Mouse (Mus musculus): ENCODE measurements at regions not wholly inside any gene's neighbourhood (a gene's known extent, or its start where the extent isn't known, plus 50 kb on each side); places are given as distances from the start of the nearest gene placed in this dataset.

DNA sequence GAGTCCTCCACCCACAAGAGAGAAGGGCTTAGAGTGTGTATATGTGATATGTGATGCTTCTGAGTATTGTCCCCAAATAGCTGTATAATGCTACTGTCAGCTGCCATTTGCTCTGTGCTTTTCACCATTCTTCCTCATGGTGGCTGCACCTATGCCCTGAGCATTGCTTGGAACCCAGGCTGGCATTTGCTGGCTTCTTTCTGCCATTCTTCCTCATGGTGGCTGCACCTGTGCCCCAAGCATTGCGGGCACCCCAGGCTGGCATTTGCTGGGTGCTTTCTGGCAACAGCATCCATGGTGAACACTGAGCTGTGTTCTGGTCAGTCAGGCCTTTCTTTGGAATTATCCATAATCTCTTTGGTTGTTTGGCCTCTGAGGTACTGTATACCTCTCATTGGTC, 66.9 kb upstream of the Prickle1 start:
- Histone ChIP-seq H3K27ac (ENCODE audit: control insufficient read depth, low read depth, low read length) (no peak overlapping the region), H3K9me3 (replicated peaks; ENCODE audit: insufficient read depth, low read length) (no peaks in the 10 kb centered on the region), H3K4me1 (ENCODE audit: control insufficient read depth in 1 of 2, insufficient read depth in 2 of 2, low read length in 2 of 2) (no peaks in the 10 kb centered on the region), H3K27me3 (ENCODE audit: control insufficient read depth in 1 of 2, insufficient read depth in 2 of 2, low read length in 2 of 2) (no peaks in the 10 kb centered on the region), H3K4me3 (ENCODE audit: control insufficient read depth in 1 of 2, insufficient read depth in 1 of 2, low read depth in 2 of 2, low read length in 2 of 2) (no peak overlapping the region), H3K79me2 (ENCODE audit: control insufficient read depth, insufficient read depth, low read length, poor library complexity) (no peaks in the 10 kb centered on the region), H3K36me3 (ENCODE audit: control insufficient read depth in 1 of 2, insufficient read depth in 2 of 2, low read length in 2 of 2) (no peaks in the 10 kb centered on the region), H3K9ac (ENCODE audit: control insufficient read depth, low read depth, low read length, poor library complexity, severe bottlenecking) (no peak overlapping the region)
- no peak for TF ChIP-seq SMC3 (IDR thresholded peaks at IDR 0.05; ENCODE audit: low read depth, low read length)
- TF ChIP-seq MAZ (IDR thresholded peaks at IDR 0.05; ENCODE audit: low read depth, low read length) = no peak
- no peak for TF ChIP-seq BHLHE40 (IDR thresholded peaks at IDR 0.05; ENCODE audit: borderline replicate concordance, low read depth, low read length)
- no peak for TF ChIP-seq POLR2AphosphoS2 (IDR thresholded peaks at IDR 0.05; ENCODE audit: low read length)
- no peak for TF ChIP-seq MXI1 (IDR thresholded peaks at IDR 0.05; ENCODE audit: low read depth, low read length)
- TF ChIP-seq USF2 (IDR thresholded peaks at IDR 0.05; ENCODE audit: borderline replicate concordance in 1 of 2, insufficient read depth in 1 of 2, low read depth in 1 of 2, low read length in 2 of 2) = no peak
- TF ChIP-seq ELF1 (IDR thresholded peaks at IDR 0.05; ENCODE audit: low read depth, low read length) = no peak
- no peak for TF ChIP-seq ZMIZ1 (IDR thresholded peaks at IDR 0.05; ENCODE audit: low read depth, low read length)
- no peak for TF ChIP-seq NELFE (IDR thresholded peaks at IDR 0.05; ENCODE audit: low read depth, low read length)
- no peak for TF ChIP-seq ZKSCAN1 (IDR thresholded peaks at IDR 0.05; ENCODE audit: low read depth, low read length)
- TF ChIP-seq HCFC1 (IDR thresholded peaks at IDR 0.05; ENCODE audit: low read depth, low read length) = no peak
- no peak for TF ChIP-seq ZC3H11A (IDR thresholded peaks at IDR 0.05; ENCODE audit: low read depth, low read length)
- TF ChIP-seq CHD1 (IDR thresholded peaks at IDR 0.05; ENCODE audit: low read depth, low read length) = no peak
- TF ChIP-seq E2F4 (IDR thresholded peaks at IDR 0.05; ENCODE audit: borderline replicate concordance, low read depth, low read length) = no peak
- TF ChIP-seq KAT2A (conservative IDR thresholded peaks at IDR 0.05; ENCODE audit: low read depth, low read length) = no peak
- TF ChIP-seq RAD21 (IDR thresholded peaks at IDR 0.05; ENCODE audit: low read depth, low read length) = no peak
- TF ChIP-seq MYC (IDR thresholded peaks at IDR 0.05; ENCODE audit: low read depth, low read length) = no peak
- TF ChIP-seq POLR2AphosphoS5 (IDR thresholded peaks at IDR 0.05; ENCODE audit: borderline replicate concordance, low read depth, low read length) = no peak
- no peak for DNase-seq (ENCODE audit: low read depth, low spot score)

DNA sequence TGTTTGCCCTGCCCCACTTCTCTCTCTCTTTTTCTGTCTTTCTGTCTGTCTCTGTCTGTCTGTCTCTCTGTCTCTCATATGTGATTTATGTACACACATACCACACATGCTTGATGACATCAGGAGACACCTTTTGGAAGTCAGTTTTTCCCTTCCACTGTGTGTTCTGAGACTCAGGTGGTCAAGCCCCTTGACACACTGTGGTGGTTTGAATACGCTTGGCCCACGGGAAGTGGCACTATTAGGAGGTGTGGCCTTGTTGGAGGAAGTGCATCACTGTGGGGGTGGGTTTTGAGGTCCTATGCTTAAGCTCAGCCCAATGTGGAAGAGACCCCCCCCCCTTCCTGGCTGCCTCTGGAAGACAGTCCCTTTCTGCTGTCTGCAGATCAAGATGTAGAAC, 66.1 kb upstream of the Prickle1 start:
- no peak overlapping the region for H3K27ac ChIP-seq (ENCODE audit: control insufficient read depth, low read depth, low read length)
- no peak overlapping the region for H3K4me3 ChIP-seq (ENCODE audit: control insufficient read depth in 1 of 2, insufficient read depth in 1 of 2, low read depth in 2 of 2, low read length in 2 of 2)
- H3K9ac ChIP-seq (ENCODE audit: control insufficient read depth, low read depth, low read length, poor library complexity, severe bottlenecking) = no peak overlapping the region
- DNase-seq (ENCODE audit: low read depth, low spot score) = no peak
- H3K4me1 ChIP-seq (ENCODE audit: control insufficient read depth in 1 of 2, insufficient read depth in 2 of 2, low read length in 2 of 2) = no peaks in the 10 kb centered on the region
- TF ChIP-seq POLR2A (IDR thresholded peaks at IDR 0.05; ENCODE audit: control insufficient read depth in 1 of 2, insufficient read depth in 1 of 2, low read depth in 1 of 2, low read length in 2 of 2, poor library complexity in 1 of 2) = no peak
- no peak for TF ChIP-seq GABPA (IDR thresholded peaks at IDR 0.05; ENCODE audit: low read depth, low read length)
- TF ChIP-seq POLR2AphosphoS2 (IDR thresholded peaks at IDR 0.05; ENCODE audit: low read length) = no peak
- TF ChIP-seq RAD21 (IDR thresholded peaks at IDR 0.05; ENCODE audit: low read depth, low read length) = no peak
- no peak for TF ChIP-seq TAL1 (IDR thresholded peaks at IDR 0.05; ENCODE audit: low read length)
- TF ChIP-seq E2F4 (IDR thresholded peaks at IDR 0.05; ENCODE audit: borderline replicate concordance, low read depth, low read length) = no peak
- TF ChIP-seq GATA1 (IDR thresholded peaks at IDR 0.05; ENCODE audit: low read depth, low read length) = no peak
- TF ChIP-seq BHLHE40 (IDR thresholded peaks at IDR 0.05; ENCODE audit: borderline replicate concordance, low read depth, low read length) = no peak
- no peak for TF ChIP-seq ELF1 (IDR thresholded peaks at IDR 0.05; ENCODE audit: low read depth, low read length)
- no peak for TF ChIP-seq MAFK (IDR thresholded peaks at IDR 0.05; ENCODE audit: borderline replicate concordance, low read depth, low read length)
- TF ChIP-seq KAT2A (conservative IDR thresholded peaks at IDR 0.05; ENCODE audit: low read depth, low read length) = no peak
- no peak for TF ChIP-seq CHD2 (IDR thresholded peaks at IDR 0.05; ENCODE audit: low read length)
- H3K36me3 ChIP-seq (ENCODE audit: control insufficient read depth in 1 of 2, insufficient read depth in 2 of 2, low read length in 2 of 2) = no peaks in the 10 kb centered on the region
- no peaks in the 10 kb centered on the region for H3K27me3 ChIP-seq (ENCODE audit: control insufficient read depth in 1 of 2, insufficient read depth in 2 of 2, low read length in 2 of 2)
- no peaks in the 10 kb centered on the region for H3K9me3 ChIP-seq (replicated peaks; ENCODE audit: insufficient read depth, low read length)
- H3K79me2 ChIP-seq (ENCODE audit: control insufficient read depth, insufficient read depth, low read length, poor library complexity) = no peaks in the 10 kb centered on the region
